Mouse (Mus musculus) limb, embryonic 15.5 days (tissue): ENCODE data around the gene Khdc3. TPM values are rescaled to one million over a fixed set of nuclear protein-coding genes. Genes with fewer than 3 reads are reported as not detected.
"Not testable (repeated sequence)": the region's sequence is repeated elsewhere in the genome, so short reads cannot be mapped to it uniquely, and the experiment has no call there.

Source experiments
- ATAC-seq: fragments of 200-750 bp; cut with Nextera tagmentation; 2 replicates; pipeline ENCODE4 v1.8.0; 2017; ENCODE audit warnings: low read depth, moderate TSS enrichment; ENCODE audit not compliant: insufficient number of reproducible peaks, low FRiP score, low TSS enrichment
- H3K27ac ChIP-seq: fragments of 300-500 bp; sonication (generic); 2 replicates; pipeline ENCODE4 v1.5.1; 2015; ENCODE audit warnings: moderate library complexity, mild to moderate bottlenecking, inconsistent platforms
- H3K27me3 ChIP-seq: fragments of 300-500 bp; sonication (generic); 2 replicates; pipeline ENCODE4 v1.6.1; 2015; ENCODE audit warnings: inconsistent platforms
- H3K36me3 ChIP-seq: fragments of 300-500 bp; sonication (generic); 2 replicates; pipeline ENCODE4 v1.6.1; 2015; ENCODE audit warnings: inconsistent platforms
- H3K4me1 ChIP-seq: fragments of 300-500 bp; sonication (generic); 2 replicates; pipeline ENCODE4 v1.6.1; 2015; ENCODE audit warnings: inconsistent platforms
- H3K4me2 ChIP-seq: fragments of 300-500 bp; sonication (generic); 2 replicates; pipeline ENCODE4 v1.6.1; 2015; ENCODE audit warnings: mild to moderate bottlenecking, inconsistent platforms
- H3K4me3 ChIP-seq: fragments of 300-500 bp; sonication (generic); 2 replicates; pipeline ENCODE4 v1.5.1; 2015; ENCODE audit warnings: mild to moderate bottlenecking, inconsistent platforms
- H3K9ac ChIP-seq: fragments of 300-500 bp; sonication (generic); 2 replicates; pipeline ENCODE4 v1.6.1; 2015; ENCODE audit warnings: inconsistent platforms
- H3K9me3 ChIP-seq: fragments of 300-500 bp; sonication (generic); 2 replicates; pipeline ENCODE4 v1.6.1; 2016; ENCODE audit warnings: inconsistent platforms
- WGBS: fragments of 180-500 bp; shearing (Covaris S2); methylation state at CpG from one replicate; pipeline ENCODE4 v1.1.7; 2015; 5-methylcytosine and 5-hydroxymethylcytosine counted together
- polyA plus RNA-seq: library from polyadenylated mRNA; unstranded; fragments of >200 nt; fragmentation: Nextera tagmentation; extraction: Ambion mirVana; gene quantifications from 2 replicates; pipeline ENCODE4 v1.2.1, GENCODE M21; 2015

The Khdc3 gene
- polyA plus RNA-seq, 1 experiment from 2014 or later, result 0.19 TPM

- no peaks in the 10 kb centered on the region for H3K36me3 ChIP-seq
- no peak overlapping the region for H3K27ac ChIP-seq
- no peaks in the 10 kb centered on the region for H3K9me3 ChIP-seq
- H3K9ac ChIP-seq, result peak overlapping the region; percentile 28; the same call in 1 of the 2 replicates
- peaks cover 26% of the 10 kb centered on the region for H3K27me3 ChIP-seq
- peaks cover 10% of the 10 kb centered on the region for H3K4me1 ChIP-seq
- H3K4me3 ChIP-seq, result peak overlapping the region; percentile 42
- WGBS, result 31% methylated on average over 5 of the region's 5 CpGs
- H3K4me2 ChIP-seq, result peak overlapping the region; percentile 88
- ATAC-seq, result no peak
Observed at GRCm38 (mm10) chr9:73103880-73104198, 2.2 kb downstream of the Khdc3 start.

DNA sequence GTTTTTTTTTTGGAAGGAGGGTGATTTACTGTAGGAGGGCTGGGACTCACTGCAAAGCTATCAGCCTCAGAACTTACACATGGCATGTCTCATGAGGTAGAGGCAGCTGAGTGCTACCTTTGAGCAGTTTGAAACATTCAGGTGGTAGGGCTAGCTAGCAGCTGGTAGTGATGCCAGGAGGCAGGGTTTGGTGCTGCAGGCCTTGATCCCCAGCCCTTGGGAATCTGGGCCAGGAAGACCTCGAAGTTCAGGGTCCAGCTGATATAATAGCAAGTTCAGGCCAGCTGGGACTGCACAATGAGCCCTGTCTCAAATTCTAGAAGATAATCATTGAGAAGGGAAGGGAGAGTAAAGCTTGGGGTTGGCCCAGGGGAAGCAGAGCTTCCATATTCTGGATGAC lies 3.5 kb downstream of the Khdc3 start:
- Histone ChIP-seq H3K9me3 (no peaks in the 10 kb centered on the region), H3K4me2 (no peak overlapping the region), H3K27me3 (peaks cover 26% of the 10 kb centered on the region), H3K9ac (no peak overlapping the region), H3K36me3 (no peaks in the 10 kb centered on the region), H3K4me3 (no peak overlapping the region), H3K4me1 (peaks cover 10% of the 10 kb centered on the region), H3K27ac (no peak overlapping the region)
- no peak for ATAC-seq
- 71% methylated on average over 1 of the region's 1 CpGs for WGBS

- Histone ChIP-seq H3K36me3 (no peaks in the 10 kb centered on the region), H3K27me3 (peaks cover 26% of the 10 kb centered on the region), H3K4me3 (no peak overlapping the region), H3K4me1 (peaks cover 10% of the 10 kb centered on the region), H3K4me2 (no peak overlapping the region), H3K9me3 (no peaks in the 10 kb centered on the region), H3K27ac (no peak overlapping the region), H3K9ac (no peak overlapping the region)
- no peak for ATAC-seq
Observed at GRCm38 (mm10) chr9:73105771-73106170, 4.1 kb downstream of the Khdc3 start.

GRCm38 (mm10) chr9:73112919-73113906 lies 11.6 kb downstream of the Khdc3 start, which contains the start of gene Rsl24d1:
TSS of gene Rsl24d1 (plus strand) at chr9:73113426.
- WGBS, result under 1% methylated on average over 64 of the region's 64 CpGs
- Histone ChIP-seq H3K4me2 (peak within 1 kb of the TSS; percentile 61), H3K27ac (peak within 1 kb of the TSS; percentile 82), H3K4me3 (peak within 1 kb of the TSS; percentile 97), H3K36me3 (peaks cover 29% of the 10 kb centered on the region), H3K9ac (peak within 1 kb of the TSS; percentile 70), H3K9me3 (no peaks in the 10 kb centered on the region), H3K4me1 (peaks cover 12% of the 10 kb centered on the region; the same call in 1 of the 2 replicates), H3K27me3 (no peaks in the 10 kb centered on the region; the same call in 1 of the 2 replicates)
- ATAC-seq, result peak; percentile 90

GRCm38 (mm10) chr9:73116704-73117103 lies 15.1 kb downstream of the Khdc3 start:
- H3K9me3 ChIP-seq, H3K27ac ChIP-seq, H3K27me3 ChIP-seq, H3K4me3 ChIP-seq, ATAC-seq, H3K9ac ChIP-seq, H3K4me2 ChIP-seq: not testable (repeated sequence)
- H3K4me1 ChIP-seq, result peaks cover 12% of the 10 kb centered on the region; the same call in 1 of the 2 replicates
- H3K36me3 ChIP-seq, result peaks cover 54% of the 10 kb centered on the region
- WGBS, result 84% methylated on average over 5 of the region's 6 CpGs

GRCm38 (mm10) chr9:73118012-73118411 lies 16.4 kb downstream of the Khdc3 start:
- H3K4me3 ChIP-seq, result no peak overlapping the region
- no peaks in the 10 kb centered on the region for H3K9me3 ChIP-seq
- no peak overlapping the region for H3K27ac ChIP-seq
- no peak overlapping the region for H3K9ac ChIP-seq
- H3K4me2 ChIP-seq, result no peak overlapping the region
- ATAC-seq, result no peak
- peaks cover 57% of the 10 kb centered on the region for H3K36me3 ChIP-seq
- no peaks in the 10 kb centered on the region for H3K27me3 ChIP-seq
- H3K4me1 ChIP-seq, result peaks cover 9% of the 10 kb centered on the region; the same call in 1 of the 2 replicates
- 78% methylated on average over 4 of the region's 4 CpGs for WGBS

GRCm38 (mm10) chr9:73121735-73122134 lies 20.1 kb downstream of the Khdc3 start:
- Histone ChIP-seq H3K9ac (no peak overlapping the region), H3K27ac (no peak overlapping the region), H3K36me3 (peaks cover 74% of the 10 kb centered on the region), H3K4me2 (no peak overlapping the region), H3K9me3 (no peaks in the 10 kb centered on the region), H3K4me1 (no peaks in the 10 kb centered on the region), H3K27me3 (no peaks in the 10 kb centered on the region), H3K4me3 (no peak overlapping the region)
- 72% methylated on average over 8 of the region's 8 CpGs for WGBS
- no peak for ATAC-seq

- no peak for ATAC-seq
- H3K27me3 ChIP-seq, result no peaks in the 10 kb centered on the region
- WGBS, result 89% methylated on average over 8 of the region's 8 CpGs
Observed at GRCm38 (mm10) chr9:73125043-73125570, 23.5 kb downstream of the Khdc3 start.

DNA sequence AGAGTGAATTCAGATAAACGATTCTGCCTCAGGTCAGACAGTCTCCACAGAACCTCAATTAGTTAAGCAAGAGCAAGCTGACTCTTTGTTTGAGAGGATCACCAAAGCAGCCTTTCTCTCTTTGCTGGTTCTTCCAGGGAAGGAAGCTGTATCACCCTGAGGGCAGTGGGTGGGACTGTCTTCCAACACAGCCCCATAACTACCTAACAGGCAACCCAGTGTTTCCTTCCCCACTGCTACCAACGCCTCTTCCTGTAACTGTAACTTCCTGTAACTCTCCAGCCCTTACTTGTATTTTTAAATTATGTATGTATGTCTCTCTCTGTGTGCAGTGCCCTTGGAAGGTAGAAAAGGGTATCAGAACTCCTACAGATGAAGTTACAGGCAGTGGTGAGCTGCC lies 25.8 kb downstream of the Khdc3 start:
- H3K4me1 ChIP-seq, result no peaks in the 10 kb centered on the region
- 87% methylated on average over 2 of the region's 2 CpGs for WGBS
- H3K9ac ChIP-seq, result no peak overlapping the region
- no peak for ATAC-seq
- no peak overlapping the region for H3K4me3 ChIP-seq
- H3K9me3 ChIP-seq, result no peaks in the 10 kb centered on the region
- no peak overlapping the region for H3K27ac ChIP-seq
- peaks cover 71% of the 10 kb centered on the region for H3K36me3 ChIP-seq
- no peak overlapping the region for H3K4me2 ChIP-seq
- H3K27me3 ChIP-seq, result no peaks in the 10 kb centered on the region

More at GRCm38 (mm10) chr9:73125043-73125570, 23.5 kb downstream of the Khdc3 start:
- H3K36me3 ChIP-seq, result peaks cover 87% of the 10 kb centered on the region
- no peak overlapping the region for H3K27ac ChIP-seq
- no peak overlapping the region for H3K4me2 ChIP-seq
- H3K9me3 ChIP-seq, result no peaks in the 10 kb centered on the region
- H3K9ac ChIP-seq, result no peak overlapping the region
- H3K4me3 ChIP-seq, result no peak overlapping the region
- H3K4me1 ChIP-seq, result no peaks in the 10 kb centered on the region

DNA sequence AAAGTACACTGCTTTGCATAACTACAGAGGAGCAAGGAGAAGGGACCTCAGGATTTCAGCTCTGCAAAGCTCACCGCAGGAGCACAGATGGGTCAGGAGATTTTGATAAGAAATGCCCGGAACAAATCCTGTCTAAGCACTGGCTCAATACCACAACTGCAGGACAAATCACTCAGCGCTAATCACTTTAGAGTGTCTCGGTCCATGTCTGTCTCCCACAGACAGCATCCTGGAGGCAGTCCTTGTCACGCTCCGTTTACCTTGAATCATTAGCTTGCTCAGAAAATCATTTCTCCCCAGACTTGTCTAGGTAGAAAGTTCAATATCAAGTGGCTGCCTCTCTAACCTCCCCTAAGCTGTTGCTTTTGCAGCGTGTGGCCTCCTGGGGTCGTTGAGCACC lies 28.2 kb downstream of the Khdc3 start:
- no peaks in the 10 kb centered on the region for H3K27me3 ChIP-seq
- no peak for ATAC-seq
- 83% methylated on average over 8 of the region's 8 CpGs for WGBS
- H3K36me3 ChIP-seq, result peaks cover 55% of the 10 kb centered on the region
- H3K4me2 ChIP-seq, result no peak overlapping the region
- no peaks in the 10 kb centered on the region for H3K9me3 ChIP-seq
- H3K4me1 ChIP-seq, result no peaks in the 10 kb centered on the region
- no peak overlapping the region for H3K9ac ChIP-seq
- H3K27ac ChIP-seq, result no peak overlapping the region
- H3K4me3 ChIP-seq, result no peak overlapping the region

DNA sequence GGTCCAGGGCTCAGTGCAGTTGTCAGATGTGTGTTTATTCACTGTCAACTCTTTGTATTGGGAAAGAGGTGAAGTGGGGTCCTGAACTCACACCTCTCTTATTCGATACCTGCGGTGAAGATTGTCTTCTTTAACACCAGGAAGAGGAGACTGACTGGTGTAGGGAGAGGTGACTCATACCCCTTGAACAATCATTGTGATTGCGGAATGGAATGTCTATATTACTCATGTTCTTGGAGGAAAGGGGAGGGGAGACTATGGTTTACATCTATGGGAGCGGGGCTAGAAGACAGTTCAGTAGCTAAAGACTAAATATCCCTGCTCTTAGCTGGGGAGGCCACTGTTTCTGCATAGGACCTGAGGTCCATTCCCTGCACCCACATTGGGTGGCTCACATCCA lies 28.9 kb downstream of the Khdc3 start:
- 86% methylated on average over 4 of the region's 4 CpGs for WGBS
- Histone ChIP-seq H3K9ac (no peak overlapping the region), H3K9me3 (no peaks in the 10 kb centered on the region), H3K4me1 (no peaks in the 10 kb centered on the region), H3K36me3 (peaks cover 49% of the 10 kb centered on the region), H3K4me3 (no peak overlapping the region), H3K27me3 (no peaks in the 10 kb centered on the region), H3K27ac (no peak overlapping the region), H3K4me2 (no peak overlapping the region)
- ATAC-seq, result no peak

DNA sequence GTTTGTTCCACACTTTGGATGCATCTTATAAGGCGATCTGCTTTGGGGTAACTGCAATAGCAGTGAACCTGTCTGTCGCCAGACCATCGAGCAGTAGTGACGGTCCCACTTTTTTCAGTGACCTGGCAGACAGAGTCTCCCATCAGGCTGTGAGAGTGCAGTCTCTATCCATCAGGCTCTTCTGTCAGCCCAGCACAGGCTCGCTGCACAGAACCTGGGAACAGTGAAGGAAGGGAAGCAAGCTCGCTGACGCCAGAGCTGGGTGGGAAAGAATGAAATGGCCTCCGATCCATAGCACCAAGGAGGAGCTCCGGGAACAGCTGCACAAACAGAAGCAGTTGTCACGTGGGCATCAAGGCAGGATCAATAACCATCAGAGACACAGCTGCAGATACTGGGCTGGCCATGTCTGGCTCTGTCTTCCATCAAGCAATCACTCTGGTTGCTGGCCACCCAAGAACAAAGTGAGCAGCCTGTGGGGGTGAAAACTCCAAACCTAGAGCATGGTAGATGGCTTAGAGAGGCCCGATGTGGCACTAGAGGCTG lies 35.8 kb downstream of the Khdc3 start:
- no peaks in the 10 kb centered on the region for H3K36me3 ChIP-seq
- H3K27me3 ChIP-seq, result no peaks in the 10 kb centered on the region
- H3K4me2 ChIP-seq, result no peak overlapping the region
- 59% methylated on average over 11 of the region's 11 CpGs for WGBS
- no peaks in the 10 kb centered on the region for H3K4me1 ChIP-seq
- H3K9ac ChIP-seq, result no peak overlapping the region
- no peak overlapping the region for H3K27ac ChIP-seq
- no peaks in the 10 kb centered on the region for H3K9me3 ChIP-seq
- ATAC-seq, result no peak
- no peak overlapping the region for H3K4me3 ChIP-seq
